14 mouse cellular contexts compared by ENCODE assay signal in the genomic region with DNA sequence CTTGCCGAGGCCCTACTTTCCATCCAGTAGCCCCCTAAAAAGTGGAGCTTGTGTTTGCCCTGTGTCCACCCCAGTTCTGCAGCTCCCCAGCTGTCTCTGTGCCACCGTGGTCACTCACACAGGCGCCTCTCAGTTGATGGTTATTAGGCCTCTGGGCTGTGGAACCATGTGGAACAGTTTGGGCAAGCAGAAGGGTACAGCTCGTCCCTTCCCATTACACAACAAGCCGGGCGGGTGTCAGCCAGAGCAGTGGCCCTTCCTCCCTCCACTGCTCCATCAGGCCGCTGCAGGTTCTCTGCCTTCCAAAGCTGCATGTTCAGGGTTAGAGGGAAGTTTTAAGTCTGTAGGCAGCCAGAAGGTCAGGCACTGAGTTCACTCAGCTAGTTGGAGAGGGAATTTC. TPM values are rescaled to one million over a fixed set of nuclear protein-coding genes. Genes with fewer than 3 reads are reported as not detected.
DNase-seq lines count a peak whose midpoint lies in the region; ATAC-seq lines count a peak whose summit lies in the region.
"Had no signal": no experiment of that assay in that cellular context is flagged by ENCODE, and none has a peak within 500 bp of the region (broad histone marks: within the 10 kb centered on the region; RNA-seq: fewer than 3 reads in every experiment).

No protein-coding gene starts in this region.

- no peak overlapping the region for H3K4me3 ChIP-seq in intestine, embryonic 15.5 days (replicated peaks)
- H3K4me3 ChIP-seq: forebrain, embryonic 15.5 days; hindbrain, embryonic 12.5 days; limb, embryonic 10.5 days; neural tube, embryonic 15.5 days had no signal

- peak; percentile 80 for DNase-seq in gastrocnemius, adult 18-20 months (ENCODE audit: low spot score)
- DNase-seq in gastrocnemius, postnatal 14 days = no peak
- DNase-seq in kidney, adult 9 months = peak; percentile 54
- no peak for DNase-seq in kidney, postnatal 14 days
- DNase-seq in urinary bladder, postnatal 14 days (ENCODE audit: low spot score) = peak; percentile 30
- DNase-seq in urinary bladder, adult 18-20 months (ENCODE audit: low spot score in 2 of 2) = no peak
- DNase-seq: adrenal gland, adult 2 months; thymus, postnatal 36 days had no signal

- no peaks in the 10 kb centered on the region for H3K36me3 ChIP-seq in intestine, embryonic 15.5 days

- no peaks in the 10 kb centered on the region for H3K4me1 ChIP-seq in intestine, embryonic 15.5 days (replicated peaks)

- H3K9ac ChIP-seq in intestine, embryonic 15.5 days = no peak overlapping the region
- H3K9ac ChIP-seq: forebrain, embryonic 15.5 days; hindbrain, embryonic 12.5 days; neural tube, embryonic 15.5 days had no signal

- WGBS in intestine, embryonic 15.5 days = 91% methylated on average over 7 of the region's 7 CpGs

- no peaks in the 10 kb centered on the region for H3K9me3 ChIP-seq in intestine, embryonic 15.5 days
- H3K9me3 ChIP-seq: forebrain, embryonic 15.5 days; hindbrain, embryonic 12.5 days; limb, embryonic 10.5 days; neural tube, embryonic 15.5 days had no signal

- no peaks in the 10 kb centered on the region for H3K27me3 ChIP-seq in intestine, embryonic 15.5 days (replicated peaks)
- H3K27me3 ChIP-seq: forebrain, embryonic 15.5 days; hindbrain, embryonic 12.5 days; neural tube, embryonic 15.5 days had no signal

- intact Hi-C loops in gastrocnemius, postnatal 14 days (cut with DNase I; ENCODE audit: low total_unique reads) = no loop called here

- no peak overlapping the region for H3K4me2 ChIP-seq in intestine, embryonic 15.5 days (replicated peaks)
- H3K4me2 ChIP-seq: forebrain, embryonic 15.5 days; hindbrain, embryonic 12.5 days; neural tube, embryonic 15.5 days had no signal

- no peak overlapping the region for H3K27ac ChIP-seq in intestine, embryonic 15.5 days
- H3K27ac ChIP-seq: hindbrain, embryonic 12.5 days; limb, embryonic 10.5 days; neural tube, embryonic 15.5 days had no signal

- no peak for ATAC-seq in intestine, embryonic 15.5 days
- ATAC-seq: CD4-positive, CD25-positive, alpha-beta regulatory T cell, adult 4 months; forebrain, embryonic 15.5 days had no signal

RNA-seq across cellular contexts. Expression of a gene that starts 24.3 kb away (rescaled TPM):
- total RNA-seq in gastrocnemius, adult 18-20 months (2021) = 10 to 100 TPM; 37.7 to 47.2 TPM
- total RNA-seq in gastrocnemius, postnatal 14 days (2021) = 10 to 100 TPM; 14.1 to 20.1 TPM
- 8.3 and 8.8 TPM in 2 replicates for polyA plus RNA-seq in intestine, embryonic 15.5 days (2015; fragmentation: Nextera tagmentation; extraction: Ambion mirVana)

RNA-seq across cellular contexts. Expression of a gene that starts 28.1 kb away (rescaled TPM):
- 10 to 100 TPM; 41.1 to 44.0 TPM for total RNA-seq in gastrocnemius, adult 18-20 months (2021)
- 10 to 100 TPM; 37.4 to 40.8 TPM for total RNA-seq in gastrocnemius, postnatal 14 days (2021)
- 259 and 286 TPM in 2 replicates for polyA plus RNA-seq in intestine, embryonic 15.5 days (2015; fragmentation: Nextera tagmentation; extraction: Ambion mirVana)

Comparison
In these comparisons a context has a peak if more than half of its experiments do, and no peak if none do; other contexts are left out.
1. DNase-seq: peak in gastrocnemius, adult 18-20 months (single experiment), kidney, adult 9 months (single experiment) and urinary bladder, postnatal 14 days (single experiment); none in gastrocnemius, postnatal 14 days (single experiment), kidney, postnatal 14 days (single experiment) and urinary bladder, adult 18-20 months (0 of 2).